Mouse (Mus musculus): ENCODE measurements around the gene Gm10563. TPM values are rescaled to one million over a fixed set of nuclear protein-coding genes. Genes with fewer than 3 reads are reported as not detected.

The Gm10563 gene
- polyA plus RNA-seq, 1 experiment from 2014 or later, result not detected

GRCm38 (mm10) chr4:155643531-155643930, 1.7 kb downstream of the Gm10563 start:
- Histone ChIP-seq H3K4me1 (no peaks in the 10 kb centered on the region), H3K36me3 (peaks cover 85% of the 10 kb centered on the region), H3K9me3 (no peaks in the 10 kb centered on the region), H3K27me3 (ENCODE audit: insufficient read depth, poor library complexity, severe bottlenecking) (no peaks in the 10 kb centered on the region), H3K4me3 (no peak overlapping the region), H3K27ac (no peak overlapping the region)
- 94% methylated on average over 1 of the region's 1 CpGs for WGBS
- DNase-seq (ENCODE audit: low spot score), result no peak

GRCm38 (mm10) chr4:155635766-155636499, 9.3 kb downstream of the Gm10563 start:
- Histone ChIP-seq H3K27ac (no peak overlapping the region), H3K27me3 (ENCODE audit: insufficient read depth, poor library complexity, severe bottlenecking) (no peaks in the 10 kb centered on the region), H3K4me1 (no peaks in the 10 kb centered on the region), H3K36me3 (peaks cover 91% of the 10 kb centered on the region), H3K4me3 (no peak overlapping the region), H3K9me3 (no peaks in the 10 kb centered on the region)
- no peak for DNase-seq (ENCODE audit: low spot score)

- DNase-seq (ENCODE audit: low spot score), result no peak
- WGBS, result 88% methylated on average over 6 of the region's 6 CpGs
- H3K9me3 ChIP-seq, result no peaks in the 10 kb centered on the region
- H3K4me1 ChIP-seq, result no peaks in the 10 kb centered on the region
- H3K27ac ChIP-seq, result no peak overlapping the region
- peaks cover 76% of the 10 kb centered on the region for H3K36me3 ChIP-seq
- H3K4me3 ChIP-seq, result no peak overlapping the region
- no peaks in the 10 kb centered on the region for H3K27me3 ChIP-seq (ENCODE audit: insufficient read depth, poor library complexity, severe bottlenecking)
Observed at GRCm38 (mm10) chr4:155630267-155630666, 14.9 kb downstream of the Gm10563 start.

DNA sequence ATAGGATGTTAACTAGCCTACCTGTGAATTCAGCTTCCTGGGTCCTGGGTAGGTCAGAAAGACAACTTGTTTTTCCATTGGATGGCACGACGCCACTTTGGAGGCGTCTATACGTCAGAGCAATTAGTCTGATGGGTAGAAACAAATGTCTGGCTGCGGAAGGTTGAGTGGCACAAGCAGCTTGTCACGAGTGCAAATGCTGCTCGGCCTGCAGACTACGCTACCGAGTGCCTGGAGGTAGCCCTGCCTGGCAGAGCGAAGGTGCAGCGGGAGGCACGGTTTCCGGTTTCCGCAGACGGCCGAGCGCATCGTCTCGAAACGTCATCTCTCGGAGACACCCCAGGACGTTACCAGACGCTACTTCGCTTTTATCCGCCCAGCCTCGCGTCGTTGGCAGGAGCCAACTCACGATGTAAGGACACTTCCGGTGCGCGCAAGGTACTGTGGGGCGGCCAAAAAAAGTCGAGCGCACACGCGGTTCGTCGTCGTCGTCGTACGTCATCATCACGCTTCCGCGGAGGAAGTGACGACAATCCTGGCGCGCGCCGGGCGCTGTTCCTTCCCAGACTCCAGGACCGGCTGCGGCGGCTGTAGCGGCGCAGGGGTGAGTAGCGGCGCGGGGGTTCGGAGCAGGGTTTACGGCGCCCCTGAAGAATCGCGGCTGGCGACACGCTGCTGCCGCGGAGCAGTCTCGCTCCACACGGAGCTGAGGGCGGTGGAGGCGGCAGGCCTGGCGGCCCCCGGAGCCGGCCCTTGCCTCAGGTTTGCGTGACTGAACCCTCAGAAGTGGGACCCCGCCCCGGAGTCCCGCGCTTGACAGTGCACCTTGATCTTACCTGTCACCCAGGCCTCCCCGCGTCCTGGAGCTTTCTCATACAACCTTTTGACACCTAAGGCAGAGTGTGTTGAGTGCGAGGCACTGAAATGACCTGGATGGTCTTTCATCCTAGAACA, 20.6 kb downstream of the Gm10563 start, which contains the start of gene Cdk11b:
Gene Cdk11b (plus strand): TSS at position 517 of the 954 bp plus-strand sequence.
- Histone ChIP-seq H3K9me3 (no peaks in the 10 kb centered on the region), H3K4me3 (peak within 1 kb of the TSS; percentile 96), H3K4me1 (peaks cover 4% of the 10 kb centered on the region), H3K36me3 (peaks cover 47% of the 10 kb centered on the region), H3K27me3 (ENCODE audit: insufficient read depth, poor library complexity, severe bottlenecking) (no peaks in the 10 kb centered on the region), H3K27ac (peak within 1 kb of the TSS; percentile 88)
- peak; percentile 99 for DNase-seq (ENCODE audit: low spot score)
- WGBS, result under 1% methylated on average over 84 of the region's 84 CpGs

DNA sequence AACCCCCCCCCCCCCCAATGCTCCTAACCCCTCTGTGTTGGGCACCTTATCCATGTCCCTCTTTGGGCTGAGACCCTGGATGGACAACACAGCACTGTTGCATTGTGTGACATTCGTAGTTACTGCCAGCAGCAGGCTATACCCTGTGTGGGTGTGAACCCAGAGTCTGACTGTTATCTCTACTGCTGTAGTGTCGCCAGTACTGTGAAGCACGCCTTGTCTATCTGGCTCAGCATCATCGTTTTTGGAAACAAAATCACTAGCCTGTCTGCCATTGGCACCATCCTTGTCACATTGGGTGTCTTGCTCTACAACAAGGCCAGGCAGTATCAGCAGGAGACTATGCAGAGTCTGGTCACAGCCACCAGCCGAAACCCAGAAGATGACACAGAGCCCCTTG, 26.9 kb downstream of the Gm10563 start:
- Histone ChIP-seq H3K27me3 (ENCODE audit: insufficient read depth, poor library complexity, severe bottlenecking) (no peaks in the 10 kb centered on the region), H3K9me3 (no peaks in the 10 kb centered on the region), H3K36me3 (peaks cover 79% of the 10 kb centered on the region), H3K4me1 (no peaks in the 10 kb centered on the region; the same call in 1 of the 2 replicates), H3K4me3 (no peak overlapping the region), H3K27ac (no peak overlapping the region)
- DNase-seq (ENCODE audit: low spot score), result no peak
- WGBS, result 85% methylated on average over 5 of the region's 5 CpGs

- H3K27me3 ChIP-seq (ENCODE audit: insufficient read depth, poor library complexity, severe bottlenecking), result no peaks in the 10 kb centered on the region
- H3K4me3 ChIP-seq, result no peak overlapping the region
- DNase-seq (ENCODE audit: low spot score), result no peak
- H3K9me3 ChIP-seq, result no peaks in the 10 kb centered on the region
- peaks cover 84% of the 10 kb centered on the region for H3K36me3 ChIP-seq
- WGBS, result 96% methylated on average over 3 of the region's 3 CpGs
- no peak overlapping the region for H3K27ac ChIP-seq
- H3K4me1 ChIP-seq, result no peaks in the 10 kb centered on the region
Observed at GRCm38 (mm10) chr4:155613264-155613663, 31.9 kb downstream of the Gm10563 start.

DNA sequence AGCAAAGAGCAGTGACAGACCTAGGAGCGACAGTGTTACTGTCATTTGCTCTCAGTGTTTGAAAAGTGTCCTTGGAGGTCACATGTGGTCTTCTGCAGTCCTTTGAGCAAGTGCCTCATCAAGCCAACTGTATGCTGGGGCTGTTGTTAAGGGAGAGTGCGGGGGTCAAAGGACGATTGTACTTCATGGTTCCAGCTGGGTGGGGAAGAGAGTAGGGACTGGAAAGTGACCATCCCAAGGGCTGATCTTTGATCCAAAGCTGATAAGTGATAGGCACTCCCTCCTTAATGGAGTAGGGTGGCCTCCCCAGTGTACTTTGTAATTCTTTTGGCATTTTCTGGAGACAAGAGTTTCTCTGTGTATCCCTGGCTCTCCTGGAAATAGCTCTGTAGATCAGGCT, 33.3 kb downstream of the Gm10563 start:
- H3K4me1 ChIP-seq, result no peaks in the 10 kb centered on the region
- no peak for DNase-seq (ENCODE audit: low spot score)
- 87% methylated on average over 3 of the region's 3 CpGs for WGBS
- no peak overlapping the region for H3K4me3 ChIP-seq
- no peaks in the 10 kb centered on the region for H3K27me3 ChIP-seq (ENCODE audit: insufficient read depth, poor library complexity, severe bottlenecking)
- H3K36me3 ChIP-seq, result peaks cover 71% of the 10 kb centered on the region
- H3K9me3 ChIP-seq, result no peaks in the 10 kb centered on the region
- H3K27ac ChIP-seq, result no peak overlapping the region

GRCm38 (mm10) chr4:155606825-155607224, 38.4 kb downstream of the Gm10563 start:
- peaks cover 58% of the 10 kb centered on the region for H3K36me3 ChIP-seq
- H3K27me3 ChIP-seq (ENCODE audit: insufficient read depth, poor library complexity, severe bottlenecking), result no peaks in the 10 kb centered on the region
- no peak for DNase-seq (ENCODE audit: low spot score)
- H3K4me1 ChIP-seq, result peaks cover 6% of the 10 kb centered on the region; the same call in 1 of the 2 replicates
- 76% methylated on average over 2 of the region's 2 CpGs for WGBS
- H3K9me3 ChIP-seq, result no peaks in the 10 kb centered on the region
- no peak overlapping the region for H3K27ac ChIP-seq
- no peak overlapping the region for H3K4me3 ChIP-seq

DNA sequence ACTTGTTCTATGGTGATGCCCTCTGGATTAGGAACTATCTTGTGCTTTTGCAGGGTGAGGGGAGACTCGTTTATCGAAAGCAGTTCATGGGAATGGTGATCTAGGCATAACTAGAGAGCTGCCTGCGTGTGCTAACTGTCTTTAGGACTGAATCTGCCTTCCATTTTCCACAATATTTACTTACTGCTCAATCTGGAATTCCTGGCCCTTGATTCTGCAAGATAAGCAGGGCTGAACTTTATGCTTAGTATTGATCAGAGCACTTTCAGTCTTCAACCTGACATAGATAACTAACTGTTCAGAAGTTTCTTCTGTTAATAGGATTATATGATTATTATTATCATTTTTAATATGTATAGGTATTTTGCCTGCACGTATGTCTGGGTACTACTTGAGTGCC, 40.1 kb downstream of the Gm10563 start:
- WGBS, result 88% methylated on average over 4 of the region's 4 CpGs
- Histone ChIP-seq H3K36me3 (peaks cover 44% of the 10 kb centered on the region), H3K4me1 (peaks cover 6% of the 10 kb centered on the region; the same call in 1 of the 2 replicates), H3K27ac (no peak overlapping the region), H3K27me3 (ENCODE audit: insufficient read depth, poor library complexity, severe bottlenecking) (no peaks in the 10 kb centered on the region), H3K4me3 (no peak overlapping the region), H3K9me3 (no peaks in the 10 kb centered on the region)
- no peak for DNase-seq (ENCODE audit: low spot score)

- H3K27me3 ChIP-seq (ENCODE audit: insufficient read depth, poor library complexity, severe bottlenecking), result no peaks in the 10 kb centered on the region
- H3K4me3 ChIP-seq, result no peak overlapping the region
- WGBS, result 89% methylated on average over 6 of the region's 6 CpGs
- peaks cover 34% of the 10 kb centered on the region for H3K36me3 ChIP-seq
- no peak overlapping the region for H3K27ac ChIP-seq
- H3K9me3 ChIP-seq, result no peaks in the 10 kb centered on the region
- DNase-seq (ENCODE audit: low spot score), result no peak
- H3K4me1 ChIP-seq, result peaks cover 6% of the 10 kb centered on the region; the same call in 1 of the 2 replicates
Observed at GRCm38 (mm10) chr4:155603801-155604200, 41.4 kb downstream of the Gm10563 start.

DNA sequence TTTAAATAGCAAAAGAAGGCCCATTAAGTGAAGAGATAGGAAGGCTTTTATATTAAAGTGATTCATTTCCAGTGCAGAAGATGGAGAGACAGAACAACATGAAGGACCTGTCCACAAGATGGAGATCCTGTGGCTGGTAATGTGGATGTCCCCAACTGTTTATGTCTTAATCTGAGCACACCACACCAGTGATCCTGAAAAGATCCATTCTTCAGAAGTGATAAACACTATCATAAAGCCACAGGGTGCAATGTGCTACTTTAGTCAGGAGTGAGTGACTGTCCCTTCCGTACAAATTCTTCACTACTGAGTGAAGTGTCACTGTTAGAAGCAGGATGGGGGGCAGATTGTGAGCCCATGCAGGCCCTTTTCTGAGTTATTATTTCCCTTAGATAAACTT, 42.5 kb downstream of the Gm10563 start:
- 80% methylated on average over 1 of the region's 1 CpGs for WGBS
- Histone ChIP-seq H3K36me3 (peaks cover 34% of the 10 kb centered on the region), H3K27me3 (ENCODE audit: insufficient read depth, poor library complexity, severe bottlenecking) (no peaks in the 10 kb centered on the region), H3K4me3 (peak overlapping the region; percentile 86), H3K4me1 (peaks cover 6% of the 10 kb centered on the region; the same call in 1 of the 2 replicates), H3K9me3 (no peaks in the 10 kb centered on the region), H3K27ac (no peak overlapping the region)
- DNase-seq (ENCODE audit: low spot score), result no peak

DNA sequence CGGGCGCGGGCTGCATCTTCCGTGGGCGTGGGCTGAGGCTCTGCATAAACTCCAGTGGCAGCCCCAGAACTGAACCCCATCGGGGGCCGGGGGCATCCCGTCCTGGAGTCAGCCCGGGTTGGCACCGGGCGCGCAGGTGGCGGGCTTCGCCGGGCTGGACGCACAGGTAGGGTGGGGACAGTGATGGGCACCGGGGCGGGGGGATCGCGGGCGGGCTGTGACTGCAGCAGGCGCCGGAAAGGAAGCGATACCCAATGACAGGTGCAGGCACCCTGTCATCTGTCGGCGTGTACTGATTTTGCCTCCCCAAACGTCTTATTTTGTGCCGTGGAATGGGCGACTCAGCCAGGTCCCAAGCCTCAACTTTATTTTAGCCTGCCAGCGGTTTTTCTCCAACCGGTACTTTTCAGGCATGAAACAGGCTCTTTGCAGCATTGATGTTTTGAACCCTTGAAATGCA, 43.2 kb downstream of the Gm10563 start:
- H3K4me3 ChIP-seq, result peak overlapping the region; percentile 86
- no peaks in the 10 kb centered on the region for H3K9me3 ChIP-seq
- DNase-seq (ENCODE audit: low spot score), result no peak
- peaks cover 6% of the 10 kb centered on the region; the same call in 1 of the 2 replicates for H3K4me1 ChIP-seq
- WGBS, result 1% methylated on average over 31 of the region's 31 CpGs
- peak overlapping the region; percentile 100 for H3K27ac ChIP-seq
- peaks cover 34% of the 10 kb centered on the region for H3K36me3 ChIP-seq
- H3K27me3 ChIP-seq (ENCODE audit: insufficient read depth, poor library complexity, severe bottlenecking), result no peaks in the 10 kb centered on the region
